7 mouse cellular contexts compared by ENCODE assay signal in genomic region chr3:108911081-108911547, GRCm38 (mm10). TPM values are rescaled to one million over a fixed set of nuclear protein-coding genes. Genes with fewer than 3 reads are reported as not detected.
DNase-seq lines count a peak whose midpoint lies in the region; ATAC-seq and TF ChIP-seq lines count a peak whose summit lies in the region.

No protein-coding gene starts in this region.

- peak overlapping the region; percentile 95 for H3K27ac ChIP-seq in hindbrain, embryonic 16.5 days (ENCODE audit: low read depth, low read length)

- peak overlapping the region; percentile 84 for H3K4me2 ChIP-seq in hindbrain, embryonic 16.5 days (ENCODE audit: low read length)

- CTCF ChIA-PET in Patski (lab: Charles Lee) = interaction anchor here (0.7 to 3.3 kb wide), 13 partner anchors 7 to 210 kb away, joined by 3 to 12 read pairs (median 3); partner anchors contain the start of genes Fam102b and Stxbp3

- TF ChIP-seq CTCF in Patski (IDR thresholded peaks at IDR 0.05) = no peak

- POLR2A ChIA-PET in Patski (lab: Charles Lee) = interaction anchor here (0.5 to 2.1 kb wide), 8 partner anchors 10 to 117 kb away, joined by 3 to 13 read pairs (median 5); partner anchors contain the start of genes Fam102b and Stxbp3

- WGBS in hindbrain, embryonic 16.5 days = 0% methylated on average over 42 of the region's 44 CpGs

- H3K9me3 ChIP-seq in hindbrain, embryonic 16.5 days (ENCODE audit: control insufficient read depth, low read length) = no peaks in the 10 kb centered on the region

- intact Hi-C loops in left cerebral cortex, postnatal 36 days (cut with DNase I) = loop anchor here (1.0 to 10.0 kb wide), 4 partner anchors 54 to 206 kb away; partner anchors contain the start of gene Stxbp3

- peak overlapping the region; percentile 92 for H3K9ac ChIP-seq in hindbrain, embryonic 16.5 days (ENCODE audit: low read depth, low read length)

- peak overlapping the region; percentile 98 for H3K4me3 ChIP-seq in hindbrain, embryonic 16.5 days (ENCODE audit: low read length)

- peaks cover 19% of the 10 kb centered on the region for H3K4me1 ChIP-seq in hindbrain, embryonic 16.5 days (ENCODE audit: control insufficient read depth, insufficient read depth, low read depth, low read length)

- peak; percentile 68 for DNase-seq in Patski (ENCODE audit: low read depth, low spot score)
- peak; percentile 73 to 75 for DNase-seq in cerebellum, postnatal 10 days
- peak; percentile 31 to 45 for DNase-seq in frontal cortex, postnatal 36 days (ENCODE audit: low spot score in 2 of 2)
- DNase-seq in left cerebral cortex, postnatal 36 days (ENCODE audit: low spot score in 2 of 2) = peak; percentile 48 to 59
- DNase-seq in mesoderm, embryonic 11.5 days (ENCODE audit: low read depth, low spot score) = peak; percentile 67
- peak; percentile 58 for DNase-seq in skeletal muscle tissue, adult 2 months (ENCODE audit: low read depth, low spot score)

- in situ Hi-C loops in Patski (cut with MboI; ENCODE audit: low pct_unique_long_range_greater_than_20kb) = no loop called here

- H3K27me3 ChIP-seq in Patski = no peaks in the 10 kb centered on the region
- no peaks in the 10 kb centered on the region for H3K27me3 ChIP-seq in hindbrain, embryonic 16.5 days (replicated peaks; ENCODE audit: control insufficient read depth, insufficient read depth, low read length)

- no peaks in the 10 kb centered on the region; the same call in 1 of the 2 replicates for H3K36me3 ChIP-seq in hindbrain, embryonic 16.5 days (ENCODE audit: control insufficient read depth, insufficient read depth, low read length)

- peak; percentile 74 for ATAC-seq in Patski
- ATAC-seq in hindbrain, embryonic 16.5 days = peak; percentile 92

RNA-seq across cellular contexts. Expression of gene Prpf38b, which starts 0.4 kb away (rescaled TPM):
- polyA plus RNA-seq in Patski (2021) = 115 TPM
- polyA plus RNA-seq in hindbrain, embryonic 16.5 days (2015; fragmentation: Nextera tagmentation; extraction: Ambion mirVana) = 48.9 and 50.6 TPM in 2 replicates
- total RNA-seq in left cerebral cortex, postnatal 36 days (2021) = 10 to 100 TPM; 28.0 to 54.5 TPM

RNA-seq across cellular contexts. Expression of gene Fndc7, which starts 21.3 kb away (rescaled TPM):
- 0.10 TPM for polyA plus RNA-seq in Patski (2021)
- polyA plus RNA-seq in hindbrain, embryonic 16.5 days (2015; fragmentation: Nextera tagmentation; extraction: Ambion mirVana) = 0.05 and 0.06 TPM in 2 replicates
- not detected for total RNA-seq in left cerebral cortex, postnatal 36 days (2021)

RNA-seq across cellular contexts. Expression of gene Henmt1, which starts 28.6 kb away (rescaled TPM):
- polyA plus RNA-seq in Patski (2021) = 0.04 TPM
- polyA plus RNA-seq in hindbrain, embryonic 16.5 days (2015; fragmentation: Nextera tagmentation; extraction: Ambion mirVana) = 3.7 and 3.8 TPM in 2 replicates
- 1 to 10 TPM; 1.3 to 2.3 TPM for total RNA-seq in left cerebral cortex, postnatal 36 days (2021)

RNA-seq across cellular contexts. Expression of gene Gm9857, which starts 29.1 kb away (rescaled TPM):
- polyA plus RNA-seq in Patski (2021) = not detected
- not detected in 2 replicates for polyA plus RNA-seq in hindbrain, embryonic 16.5 days (2015; fragmentation: Nextera tagmentation; extraction: Ambion mirVana)
- total RNA-seq in left cerebral cortex, postnatal 36 days (2021) = not detected

Comparison
In these comparisons a context has a peak if more than half of its experiments do, and no peak if none do; other contexts are left out.
1. Peak in every context shown above with its lines: DNase-seq, ATAC-seq, H3K4me3 ChIP-seq and H3K27ac ChIP-seq.